Mouse (Mus musculus) lung, postnatal 0 days (tissue): Measurements from ENCODE around the gene Cep104.

ENCODE experiments used
- CTCF ChIP-seq: IDR thresholded peaks from 2 replicates; pipeline ENCODE4 v1.5.1; 2016; ENCODE audit warnings: antibody characterized with exemption, mild to moderate bottlenecking
- EP300 ChIP-seq: IDR thresholded peaks from 2 replicates; pipeline ENCODE4 v1.6.1; 2016; ENCODE audit warnings: antibody characterized with exemption, mild to moderate bottlenecking, control low read depth

- peak; percentile 67 for TF ChIP-seq CTCF
- TF ChIP-seq EP300, result no peak
These were observed 31.8 kb upstream of the Cep104 start for GRCm38 (mm10) chr4:153943243-153943642.
